Mouse (Mus musculus) cerebellum, adult 2 months (tissue): ENCODE measurements at regions not wholly inside any gene's neighbourhood (a gene's known extent, or its start where the extent isn't known, plus 50 kb on each side); places are given as distances from the start of the nearest gene placed in this dataset.

ENCODE experiments used
- CTCF ChIP-seq: fragments of 200-500 bp; IDR thresholded peaks from 2 replicates; pipeline ENCODE4 v1.5.1; 2011; ENCODE audit warnings: low read depth, mild to moderate bottlenecking, control low read depth, low read length, moderate library complexity, borderline replicate concordance; ENCODE audit not compliant: insufficient read depth
- POLR2A ChIP-seq: fragments of 200-500 bp; IDR thresholded peaks from 2 replicates; pipeline ENCODE4 v1.6.1; 2011; ENCODE audit warnings: low read length, control low read depth, borderline replicate concordance; ENCODE audit not compliant: insufficient read depth

DNA sequence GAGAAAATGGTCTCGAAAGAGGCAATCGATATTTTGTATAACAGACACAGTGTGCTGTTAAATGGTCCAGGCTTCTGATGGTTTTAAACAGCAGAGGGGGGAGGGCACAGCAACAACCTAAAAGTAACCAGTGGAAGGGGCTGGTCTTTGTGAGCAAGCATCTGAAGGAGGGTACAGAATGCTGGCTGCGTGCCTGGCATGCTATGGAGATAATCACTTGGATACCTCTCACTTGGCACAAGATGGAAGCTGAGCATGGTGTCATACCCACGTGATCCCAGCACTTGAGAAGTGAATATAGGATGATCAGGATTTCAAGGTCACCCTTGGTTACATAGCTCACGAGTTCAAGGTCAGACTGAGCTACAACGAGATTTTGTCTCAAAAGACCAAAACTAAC, 315.9 kb upstream of the Mki67 start:
- no peak for TF ChIP-seq POLR2A
- no peak for TF ChIP-seq CTCF
